Mouse (Mus musculus): ENCODE measurements at regions not wholly inside any gene's neighbourhood (a gene's known extent, or its start where the extent isn't known, plus 50 kb on each side); places are given as distances from the start of the nearest gene placed in this dataset.

DNA sequence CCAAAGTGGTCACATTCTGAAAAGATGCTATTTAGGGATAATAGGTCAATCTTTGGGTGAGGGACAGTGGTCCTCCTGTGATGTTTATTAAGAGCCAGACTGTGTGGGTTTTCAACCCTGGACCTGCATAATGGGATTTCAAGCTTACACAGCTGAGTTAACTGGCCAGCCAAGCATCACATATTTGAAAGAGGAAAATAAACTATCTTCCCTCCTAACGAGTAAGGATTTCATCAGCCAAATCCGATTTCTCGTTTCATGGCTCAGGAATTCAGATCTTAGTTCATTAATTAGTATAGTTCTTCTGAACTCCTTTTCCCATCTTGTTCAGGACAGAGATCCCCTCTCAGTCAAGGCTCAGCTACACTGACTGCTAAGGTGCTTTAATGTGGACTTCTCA lies 120.1 kb upstream of the Tut7 start:
- Histone ChIP-seq H3K4me1 (ENCODE audit: control insufficient read depth, insufficient read depth, low read length) (no peaks in the 10 kb centered on the region), H3K4me3 (ENCODE audit: control insufficient read depth, low read depth, low read length) (no peak overlapping the region), H3K36me3 (ENCODE audit: control insufficient read depth, insufficient read depth, low read length) (no peaks in the 10 kb centered on the region), H3K27me3 (ENCODE audit: control insufficient read depth, insufficient read depth, low read length) (no peaks in the 10 kb centered on the region), H3K27ac (ENCODE audit: control insufficient read depth, insufficient read depth, low read depth, low read length) (no peak overlapping the region)
- TF ChIP-seq POLR2A (IDR thresholded peaks at IDR 0.05; ENCODE audit: control insufficient read depth, low read depth, low read length) = no peak
- TF ChIP-seq CTCF (IDR thresholded peaks at IDR 0.05; ENCODE audit: control insufficient read depth, insufficient read depth, insufficient replicate concordance, low read depth, low read length) = no peak

DNA sequence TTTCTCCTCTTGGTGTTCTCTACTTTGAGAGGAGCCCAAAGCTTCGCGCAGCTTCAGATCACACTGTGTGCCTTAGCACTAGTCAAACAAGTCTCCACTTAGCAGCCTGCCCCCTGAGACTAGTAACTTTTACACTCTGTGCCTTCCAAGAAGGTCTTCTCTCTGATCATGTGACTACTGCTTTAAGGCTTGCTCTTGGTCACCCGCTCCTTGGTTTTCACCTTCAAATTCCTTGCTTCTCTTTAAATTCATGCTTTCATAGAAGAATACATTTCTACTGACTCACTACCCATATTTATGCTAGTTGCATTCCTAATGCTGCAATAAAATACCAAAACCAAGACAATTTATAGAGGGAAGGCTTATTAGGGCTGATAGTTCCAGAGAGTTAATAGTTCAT lies 118.6 kb upstream of the Tut7 start:
- no peak for TF ChIP-seq CTCF (IDR thresholded peaks at IDR 0.05; ENCODE audit: control insufficient read depth, insufficient read depth, insufficient replicate concordance, low read depth, low read length)
- no peak for TF ChIP-seq POLR2A (IDR thresholded peaks at IDR 0.05; ENCODE audit: control insufficient read depth, low read depth, low read length)
- Histone ChIP-seq H3K4me1 (ENCODE audit: control insufficient read depth, insufficient read depth, low read length) (no peaks in the 10 kb centered on the region), H3K27me3 (ENCODE audit: control insufficient read depth, insufficient read depth, low read length) (no peaks in the 10 kb centered on the region), H3K4me3 (ENCODE audit: control insufficient read depth, low read depth, low read length) (no peak overlapping the region), H3K27ac (ENCODE audit: control insufficient read depth, insufficient read depth, low read depth, low read length) (no peak overlapping the region), H3K36me3 (ENCODE audit: control insufficient read depth, insufficient read depth, low read length) (no peaks in the 10 kb centered on the region)

- no peaks in the 10 kb centered on the region for H3K4me1 ChIP-seq (ENCODE audit: control insufficient read depth, insufficient read depth, low read length)
- H3K27ac ChIP-seq (ENCODE audit: control insufficient read depth, insufficient read depth, low read depth, low read length) = no peak overlapping the region
- no peaks in the 10 kb centered on the region for H3K27me3 ChIP-seq (ENCODE audit: control insufficient read depth, insufficient read depth, low read length)
- TF ChIP-seq CTCF (IDR thresholded peaks at IDR 0.05; ENCODE audit: control insufficient read depth, insufficient read depth, insufficient replicate concordance, low read depth, low read length) (no peak), POLR2A (IDR thresholded peaks at IDR 0.05; ENCODE audit: control insufficient read depth, low read depth, low read length) (no peak)
- H3K36me3 ChIP-seq (ENCODE audit: control insufficient read depth, insufficient read depth, low read length) = no peaks in the 10 kb centered on the region
- H3K4me3 ChIP-seq (ENCODE audit: control insufficient read depth, low read depth, low read length) = no peak overlapping the region
Measured at GRCm38 (mm10) chr13:59940414-59941205, 117.7 kb upstream of the Tut7 start.

DNA sequence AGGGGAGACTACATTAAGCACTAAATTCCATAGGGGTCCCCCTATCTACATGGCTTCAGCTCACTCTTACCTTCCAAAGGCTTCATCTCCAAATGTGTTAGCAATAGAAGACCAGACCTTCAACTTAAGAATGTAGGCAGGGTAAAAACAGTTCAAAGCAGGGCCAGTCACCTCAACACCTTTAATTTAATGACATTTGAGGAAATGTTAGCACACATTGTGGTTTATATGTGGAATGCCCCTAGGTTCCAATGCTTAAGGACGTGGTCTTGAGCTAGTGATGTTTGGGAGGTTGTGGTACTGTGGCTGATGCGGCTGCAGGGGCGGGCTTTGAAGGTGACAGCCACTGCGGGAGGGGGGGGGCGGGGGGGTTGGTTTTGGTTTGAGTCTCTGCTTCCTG lies 116.9 kb upstream of the Tut7 start:
- Histone ChIP-seq H3K27me3 (ENCODE audit: control insufficient read depth, insufficient read depth, low read length) (no peaks in the 10 kb centered on the region), H3K27ac (ENCODE audit: control insufficient read depth, insufficient read depth, low read depth, low read length) (no peak overlapping the region), H3K4me3 (ENCODE audit: control insufficient read depth, low read depth, low read length) (no peak overlapping the region), H3K4me1 (ENCODE audit: control insufficient read depth, insufficient read depth, low read length) (no peaks in the 10 kb centered on the region), H3K36me3 (ENCODE audit: control insufficient read depth, insufficient read depth, low read length) (no peaks in the 10 kb centered on the region)
- TF ChIP-seq CTCF (IDR thresholded peaks at IDR 0.05; ENCODE audit: control insufficient read depth, insufficient read depth, insufficient replicate concordance, low read depth, low read length) = no peak
- no peak for TF ChIP-seq POLR2A (IDR thresholded peaks at IDR 0.05; ENCODE audit: control insufficient read depth, low read depth, low read length)

DNA sequence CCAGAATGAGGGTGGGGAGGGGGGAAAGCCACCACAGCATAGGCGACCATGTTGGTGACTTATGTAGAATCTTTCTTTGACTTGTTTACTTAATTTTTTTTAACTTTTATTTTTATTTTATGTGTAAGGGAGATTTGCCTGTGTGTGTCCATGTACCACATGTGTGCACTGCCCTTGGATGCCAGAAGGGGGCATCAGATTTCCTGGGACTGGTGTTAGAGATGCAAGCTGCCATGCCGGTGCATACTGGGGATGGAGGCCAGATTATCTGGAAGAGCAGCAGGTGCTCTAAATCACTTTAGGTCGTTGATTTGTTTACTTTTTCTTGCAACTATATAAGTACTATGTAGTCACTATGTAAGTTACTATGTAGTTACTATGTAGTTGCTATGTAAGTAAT lies 114.2 kb upstream of the Tut7 start:
- Histone ChIP-seq H3K27ac (ENCODE audit: control insufficient read depth, insufficient read depth, low read depth, low read length) (no peak overlapping the region), H3K27me3 (ENCODE audit: control insufficient read depth, insufficient read depth, low read length) (no peaks in the 10 kb centered on the region), H3K4me1 (ENCODE audit: control insufficient read depth, insufficient read depth, low read length) (no peaks in the 10 kb centered on the region), H3K4me3 (ENCODE audit: control insufficient read depth, low read depth, low read length) (no peak overlapping the region), H3K36me3 (ENCODE audit: control insufficient read depth, insufficient read depth, low read length) (no peaks in the 10 kb centered on the region)
- TF ChIP-seq POLR2A (IDR thresholded peaks at IDR 0.05; ENCODE audit: control insufficient read depth, low read depth, low read length) = no peak
- no peak; the same call in 1 of the 2 replicates for TF ChIP-seq CTCF (IDR thresholded peaks at IDR 0.05; ENCODE audit: control insufficient read depth, insufficient read depth, insufficient replicate concordance, low read depth, low read length)

GRCm38 (mm10) chr13:59934556-59934955 lies 111.6 kb upstream of the Tut7 start:
- no peak overlapping the region for H3K4me3 ChIP-seq (ENCODE audit: control insufficient read depth, low read depth, low read length)
- H3K27me3 ChIP-seq (ENCODE audit: control insufficient read depth, insufficient read depth, low read length) = no peaks in the 10 kb centered on the region
- H3K27ac ChIP-seq (ENCODE audit: control insufficient read depth, insufficient read depth, low read depth, low read length) = no peak overlapping the region
- TF ChIP-seq POLR2A (IDR thresholded peaks at IDR 0.05; ENCODE audit: control insufficient read depth, low read depth, low read length) (no peak), CTCF (IDR thresholded peaks at IDR 0.05; ENCODE audit: control insufficient read depth, insufficient read depth, insufficient replicate concordance, low read depth, low read length) (no peak)
- H3K36me3 ChIP-seq (ENCODE audit: control insufficient read depth, insufficient read depth, low read length) = no peaks in the 10 kb centered on the region
- no peaks in the 10 kb centered on the region for H3K4me1 ChIP-seq (ENCODE audit: control insufficient read depth, insufficient read depth, low read length)

DNA sequence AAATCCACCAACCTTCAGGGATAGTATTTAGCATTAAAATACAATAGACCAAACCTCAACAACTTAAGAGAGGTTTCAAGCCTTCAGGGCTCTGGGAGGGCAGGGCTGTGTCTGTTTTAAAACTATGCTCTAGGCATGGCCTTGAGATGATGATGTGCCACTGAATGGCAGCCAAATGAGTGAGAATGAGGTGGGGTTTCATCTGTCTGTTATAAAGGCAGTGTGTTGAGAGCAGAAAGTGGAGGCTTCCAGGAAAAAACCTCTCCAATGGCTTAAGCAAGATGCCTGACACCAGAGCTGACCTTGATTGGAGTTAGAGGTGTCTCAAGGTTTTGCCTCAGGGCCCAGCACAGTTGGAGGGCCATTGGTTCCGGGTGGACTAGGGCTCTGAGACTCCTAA lies 111.1 kb upstream of the Tut7 start:
- Histone ChIP-seq H3K36me3 (ENCODE audit: control insufficient read depth, insufficient read depth, low read length) (no peaks in the 10 kb centered on the region), H3K4me3 (ENCODE audit: control insufficient read depth, low read depth, low read length) (no peak overlapping the region), H3K27ac (ENCODE audit: control insufficient read depth, insufficient read depth, low read depth, low read length) (no peak overlapping the region), H3K4me1 (ENCODE audit: control insufficient read depth, insufficient read depth, low read length) (no peaks in the 10 kb centered on the region), H3K27me3 (ENCODE audit: control insufficient read depth, insufficient read depth, low read length) (no peaks in the 10 kb centered on the region)
- no peak for TF ChIP-seq POLR2A (IDR thresholded peaks at IDR 0.05; ENCODE audit: control insufficient read depth, low read depth, low read length)
- no peak for TF ChIP-seq CTCF (IDR thresholded peaks at IDR 0.05; ENCODE audit: control insufficient read depth, insufficient read depth, insufficient replicate concordance, low read depth, low read length)

Data from testis, adult 2 months (tissue).